15 mouse cellular contexts compared by ENCODE assay signal in the genomic region with DNA sequence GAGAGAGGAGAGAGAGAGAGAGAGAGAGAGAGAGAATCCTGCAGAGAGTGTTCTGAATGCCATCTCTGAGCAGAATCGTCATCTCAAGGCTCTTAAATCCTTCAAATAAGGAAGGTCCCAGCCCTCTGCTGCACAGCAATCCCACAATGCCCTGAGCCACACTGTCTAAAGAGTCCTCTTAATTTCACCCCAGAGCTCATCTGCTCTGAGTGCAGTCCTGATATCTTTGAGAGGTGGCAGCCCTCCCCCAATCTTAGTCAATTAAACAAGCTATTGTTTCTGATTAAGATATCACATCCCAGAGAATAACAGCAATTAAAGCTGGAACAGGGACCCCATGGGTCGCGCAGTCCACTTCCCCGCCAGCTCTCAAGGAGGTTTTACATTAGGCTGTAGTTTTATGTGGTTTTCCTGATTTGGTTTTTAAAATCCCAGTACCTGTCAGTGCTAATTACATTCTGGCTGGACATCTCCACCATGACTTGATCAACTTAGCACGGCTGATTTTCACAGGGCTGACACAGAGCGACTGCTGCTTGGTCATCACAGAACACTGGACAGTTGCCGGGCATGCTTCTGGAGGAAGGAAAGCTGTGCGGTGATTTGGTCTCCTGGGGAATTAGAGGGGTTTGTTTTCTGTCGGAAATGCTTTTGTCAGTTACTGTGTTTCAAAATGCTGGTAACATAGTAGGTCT.
A peak's percentile ranks its signal among the peaks of the same experiment; 100 is the strongest.
DNase-seq lines count a peak whose midpoint lies in the region; ATAC-seq lines count a peak whose summit lies in the region.
"Had no signal": no experiment of that assay in that cellular context is flagged by ENCODE, and none has a peak within 500 bp of the region (broad histone marks: within the 10 kb centered on the region; RNA-seq: fewer than 3 reads in every experiment).

No protein-coding gene starts in this region.

- H3K9ac ChIP-seq in kidney, embryonic 14.5 days (ENCODE audit: low read depth, low read length), result no peak overlapping the region
- H3K9ac ChIP-seq in midbrain, embryonic 14.5 days (replicated peaks; ENCODE audit: low read length), result no peak overlapping the region
- H3K9ac ChIP-seq: heart, embryonic 13.5 days had no signal

- no peaks in the 10 kb centered on the region for H3K9me3 ChIP-seq in kidney, embryonic 14.5 days (ENCODE audit: control insufficient read depth, low read length)
- H3K9me3 ChIP-seq in midbrain, embryonic 14.5 days (ENCODE audit: control insufficient read depth, low read length), result no peaks in the 10 kb centered on the region

- DNase-seq in kidney, postnatal 10 days, result peak; percentile 45
- DNase-seq in Muller cell, postnatal 12 days (ENCODE audit: inconsistent ontology term), result peak; percentile 26
- peak; percentile 44 for DNase-seq in embryo, embryonic 11 days
- DNase-seq in midbrain, embryonic 14.5 days, result peak; percentile 32
- no peak for DNase-seq in spleen, postnatal 36 days (ENCODE audit: low spot score in 2 of 2)
- no peak for DNase-seq in spleen, postnatal 14 days (ENCODE audit: low spot score in 2 of 2)
- DNase-seq: cerebellum, adult 18-20 months; gastrocnemius, postnatal 25 days; lung, adult 18-20 months; thymus, adult 2 months had no signal

- H3K4me1 ChIP-seq in kidney, embryonic 14.5 days (ENCODE audit: control insufficient read depth, insufficient read depth, low read length), result peaks cover 6% of the 10 kb centered on the region; the same call in 1 of the 2 replicates
- H3K4me1 ChIP-seq in midbrain, embryonic 14.5 days (ENCODE audit: control insufficient read depth, insufficient read depth, low read length), result 0 out of 2 replicates have a peak, but pooled peaks cover 3% of the 10 kb centered on the region

- H3K36me3 ChIP-seq in kidney, embryonic 14.5 days (ENCODE audit: control insufficient read depth, insufficient read depth, low read length), result no peaks in the 10 kb centered on the region
- no peaks in the 10 kb centered on the region for H3K36me3 ChIP-seq in midbrain, embryonic 14.5 days (ENCODE audit: control insufficient read depth, insufficient read depth, low read length)
- H3K36me3 ChIP-seq: heart, embryonic 13.5 days had no signal

- no peak overlapping the region for H3K27ac ChIP-seq in kidney, embryonic 14.5 days (ENCODE audit: low read depth, low read length)
- H3K27ac ChIP-seq in midbrain, embryonic 14.5 days (replicated peaks; ENCODE audit: low read depth, low read length), result no peak overlapping the region
- H3K27ac ChIP-seq: heart, embryonic 13.5 days had no signal

- H3K27me3 ChIP-seq in kidney, embryonic 14.5 days (ENCODE audit: control insufficient read depth, insufficient read depth, low read length), result no peaks in the 10 kb centered on the region
- no peaks in the 10 kb centered on the region for H3K27me3 ChIP-seq in midbrain, embryonic 14.5 days (ENCODE audit: control insufficient read depth, insufficient read depth, low read length)
- H3K27me3 ChIP-seq: heart, embryonic 13.5 days had no signal

- no peak overlapping the region for H3K4me3 ChIP-seq in kidney, embryonic 14.5 days (ENCODE audit: low read length)
- H3K4me3 ChIP-seq in midbrain, embryonic 14.5 days (replicated peaks; ENCODE audit: low read depth, low read length), result no peak overlapping the region
- H3K4me3 ChIP-seq: erythroblast, embryonic 14.5 days; heart, embryonic 13.5 days had no signal

- no peak for ATAC-seq in kidney, embryonic 14.5 days (ENCODE audit: low FRiP score, low TSS enrichment)
- no peak for ATAC-seq in midbrain, embryonic 14.5 days (ENCODE audit: low FRiP score, low TSS enrichment)
- ATAC-seq: activated CD4-positive, CD25-positive, alpha-beta regulatory T cell, adult 4 months; CD4-positive, CD25-positive, alpha-beta regulatory T cell, adult 4 months had no signal

- WGBS in kidney, embryonic 14.5 days, result 29% methylated on average over 9 of the region's 9 CpGs
- WGBS in midbrain, embryonic 14.5 days, result 10% methylated on average over 9 of the region's 9 CpGs

- no peak overlapping the region for H3K4me2 ChIP-seq in kidney, embryonic 14.5 days (replicated peaks; ENCODE audit: low read depth, low read length)
- no peak overlapping the region for H3K4me2 ChIP-seq in midbrain, embryonic 14.5 days (ENCODE audit: low read length)
- H3K4me2 ChIP-seq: heart, embryonic 13.5 days had no signal

Comparison
In these comparisons a context has a peak if more than half of its experiments do, and no peak if none do; other contexts are left out.
1. DNase-seq: peak in kidney, postnatal 10 days (single experiment), Muller cell, postnatal 12 days (single experiment), embryo, embryonic 11 days (single experiment) and midbrain, embryonic 14.5 days (single experiment); none in spleen, postnatal 36 days (0 of 2) and spleen, postnatal 14 days (0 of 2).